Mouse (Mus musculus) yolk sac, embryonic 10.5 days (tissue): Measurements from ENCODE around the gene Tab1.

Experiments
- DNase-seq: peaks from one replicate; pipeline ENCODE4 v3.0.0-alpha.2; 2017; ENCODE audit warnings: low spot score

Gene Tab1

DNA sequence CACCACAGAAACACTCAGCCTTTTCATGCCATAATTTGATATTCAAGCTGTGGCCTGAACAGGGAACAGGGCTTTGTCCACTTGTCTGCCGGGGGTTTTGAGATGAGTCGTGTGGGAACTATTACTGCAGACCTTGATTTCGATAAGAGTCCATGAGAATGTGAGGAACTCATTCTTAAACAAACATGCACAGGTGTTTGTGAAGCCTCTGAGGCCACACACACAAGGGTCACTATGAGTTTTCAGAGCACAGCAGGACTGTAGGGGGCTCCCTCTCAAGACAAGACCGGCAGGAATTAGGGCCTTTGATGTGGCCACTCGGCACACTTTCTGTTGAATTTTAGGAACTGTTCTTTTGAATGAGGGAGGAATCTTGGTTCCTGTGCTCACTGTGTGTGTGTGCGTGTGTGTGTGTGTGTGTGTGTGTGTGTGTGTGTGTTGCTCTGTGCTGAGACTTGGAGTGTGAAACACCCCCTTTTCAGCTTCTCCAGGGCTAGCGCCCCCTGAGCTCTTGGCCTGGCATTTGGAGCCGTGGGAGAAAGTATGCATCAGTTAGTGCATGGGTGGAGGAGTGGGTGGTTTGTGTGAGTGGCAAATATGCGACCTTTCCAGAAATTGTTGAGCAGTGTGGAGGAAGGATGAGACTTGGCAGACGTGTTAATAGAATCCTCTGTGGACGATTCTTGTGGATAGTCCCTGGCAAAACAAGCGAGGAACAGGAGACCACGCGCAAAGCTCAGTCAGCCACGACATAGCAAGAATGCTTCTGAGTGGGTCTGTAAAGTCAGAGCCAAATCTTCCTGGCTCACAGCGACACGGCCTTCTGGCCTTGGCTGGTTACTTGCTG, 5.2 kb downstream of the Tab1 start:
- DNase-seq = no peak

DNA sequence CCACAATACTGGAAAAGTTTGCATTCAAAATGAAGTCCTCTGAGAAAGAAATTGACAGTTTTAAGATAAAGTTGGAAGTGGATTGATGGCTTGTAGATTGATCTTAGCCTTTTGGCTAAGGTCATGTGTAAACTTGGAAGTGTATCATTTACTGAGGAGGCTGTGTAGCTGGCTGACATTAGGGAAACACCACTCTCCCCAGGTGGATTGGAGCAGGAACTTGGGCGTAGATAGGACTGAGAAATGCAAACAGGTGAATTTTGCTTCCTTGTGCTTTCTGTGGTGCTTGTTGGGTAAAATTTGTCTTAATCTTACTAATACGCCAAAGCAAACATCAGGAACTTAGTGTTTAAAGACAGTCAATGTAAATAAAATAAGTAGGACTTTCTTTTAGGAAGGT, 7.4 kb downstream of the Tab1 start:
- DNase-seq = no peak

DNA sequence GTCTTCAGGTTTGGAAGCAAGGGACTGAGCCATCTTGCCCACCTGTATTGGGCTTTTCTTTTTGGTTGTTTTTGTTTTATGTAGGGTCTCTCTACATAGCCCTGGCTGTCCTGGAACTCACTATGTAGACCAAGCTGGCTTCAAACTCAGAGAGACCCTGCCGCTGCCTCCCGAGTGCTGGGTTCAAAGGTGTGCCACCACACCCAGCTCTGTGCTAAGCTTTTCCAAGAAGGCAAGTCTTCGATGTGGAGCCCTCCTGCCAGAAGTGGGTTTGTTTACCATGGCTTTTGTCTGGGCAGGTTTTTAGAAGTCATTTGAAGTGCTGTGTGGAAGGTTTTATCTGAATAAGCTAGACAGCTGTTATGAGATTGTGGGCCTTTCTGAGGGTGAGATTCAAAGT, 8.0 kb downstream of the Tab1 start:
- DNase-seq = no peak

DNA sequence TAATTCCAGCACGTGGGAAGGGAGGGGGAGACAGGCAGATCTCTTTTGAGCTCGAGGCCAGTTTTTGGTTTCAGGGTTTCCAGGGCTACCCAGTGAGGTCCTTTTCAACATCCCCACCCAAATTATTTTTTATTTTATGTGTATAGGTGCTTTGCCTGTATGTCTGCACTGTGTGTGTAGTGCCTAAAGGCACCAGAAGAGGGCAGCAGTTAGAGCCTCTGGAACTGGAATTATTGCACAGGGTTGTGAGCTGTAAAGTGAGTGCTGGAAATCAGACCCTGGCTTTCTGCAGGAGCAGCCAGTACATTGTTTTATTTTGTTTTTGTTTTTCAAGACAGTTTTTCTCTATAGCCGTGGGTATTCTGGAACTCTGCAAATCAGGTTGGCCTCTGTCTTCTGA, 9.2 kb downstream of the Tab1 start:
- DNase-seq = no peak

DNA sequence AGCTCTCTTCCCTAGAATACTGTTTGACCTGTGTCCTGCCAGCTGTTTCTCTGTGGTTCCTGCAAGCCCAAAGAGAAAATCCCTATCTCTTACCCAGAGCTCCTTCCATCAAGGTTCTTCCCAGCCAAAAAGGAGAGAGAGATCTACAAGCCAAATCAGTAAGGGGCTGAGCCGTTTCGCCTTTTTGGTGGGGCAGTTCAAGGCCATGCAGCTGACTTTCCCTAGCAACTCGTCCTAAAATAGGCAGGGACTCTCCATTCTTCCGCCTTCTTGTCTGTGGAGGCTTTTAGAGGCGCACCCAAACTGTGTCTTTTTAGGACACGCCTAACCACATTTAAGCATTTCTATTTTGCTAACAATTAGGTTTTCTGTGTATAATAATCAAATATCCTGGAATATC, 10.8 kb downstream of the Tab1 start:
- no peak for DNase-seq

DNA sequence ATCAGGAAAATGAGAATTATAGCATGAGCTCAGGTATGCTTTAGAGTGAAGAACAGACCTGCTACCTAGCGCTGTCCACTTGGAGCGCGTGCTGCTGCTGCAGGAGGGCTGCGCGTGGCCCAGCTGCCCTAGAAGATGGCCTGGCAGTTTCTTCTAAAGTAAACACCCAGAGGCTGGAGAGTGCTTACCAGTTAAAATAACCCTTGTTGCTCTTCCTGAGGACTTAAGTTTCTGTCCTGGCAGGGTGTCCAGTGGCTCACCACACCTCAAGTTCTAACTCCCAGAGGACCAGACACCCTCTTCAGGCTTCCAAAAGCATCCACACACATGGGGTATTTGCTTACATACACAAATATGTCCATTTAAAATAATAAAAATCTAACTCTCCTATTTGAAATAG, 12.5 kb downstream of the Tab1 start:
- no peak for DNase-seq

DNA sequence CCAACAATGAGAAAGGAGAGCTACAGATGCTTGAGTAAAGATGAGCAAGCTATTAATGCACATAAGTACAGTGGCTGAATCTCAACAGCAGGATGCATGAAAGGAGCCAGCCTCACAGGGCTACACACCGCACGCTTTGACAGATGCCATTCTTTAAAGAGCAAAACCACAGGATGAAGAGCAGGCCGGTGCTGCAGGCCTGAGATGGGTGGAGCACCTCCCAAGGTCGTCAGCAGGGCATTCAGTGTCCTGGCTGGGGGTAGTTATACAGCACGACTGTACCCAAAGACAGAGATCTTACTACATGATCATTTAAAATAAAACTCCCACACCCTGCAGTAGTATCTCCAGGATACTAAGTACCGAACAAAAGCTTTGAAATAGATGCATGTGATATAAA, 13.2 kb downstream of the Tab1 start:
- DNase-seq = no peak

DNA sequence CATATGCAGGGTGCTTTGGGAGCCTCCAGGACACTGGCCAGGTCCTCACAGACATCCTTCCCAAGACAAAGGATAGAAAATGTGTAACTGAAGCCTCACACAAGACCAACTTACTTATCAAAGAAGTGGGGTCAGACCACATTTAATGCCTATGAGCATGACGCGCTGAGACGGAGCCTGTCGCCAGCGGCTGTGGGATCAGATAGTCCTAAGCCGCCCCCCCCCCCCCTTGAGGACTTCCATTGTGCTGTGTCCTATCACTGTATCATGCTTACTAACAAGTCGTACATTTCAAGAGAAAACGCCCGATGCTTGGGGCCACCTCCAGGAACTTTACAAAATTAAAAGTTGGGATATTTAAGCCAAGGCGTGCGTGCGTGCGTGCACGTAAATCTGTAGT, 14.2 kb downstream of the Tab1 start:
- DNase-seq = no peak

DNA sequence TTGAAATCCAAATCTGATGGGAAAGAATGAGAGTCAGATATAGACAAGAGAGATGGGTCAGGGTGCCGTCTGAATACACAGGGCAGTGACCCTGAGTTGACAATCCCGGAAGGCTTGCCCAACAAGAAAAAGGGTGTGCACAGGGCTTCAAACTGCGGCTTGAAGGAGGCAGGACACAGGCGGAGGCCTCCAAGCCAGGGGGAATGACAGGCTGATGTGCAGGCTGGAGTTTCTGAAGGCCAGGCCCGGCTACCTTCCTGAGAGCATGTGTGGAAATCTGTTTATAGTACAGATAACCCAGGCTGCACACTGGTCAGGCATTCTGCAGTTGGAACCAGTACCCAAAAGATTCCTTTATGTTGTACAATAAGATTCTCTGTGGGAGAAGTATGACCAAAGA, 14.6 kb downstream of the Tab1 start:
- no peak for DNase-seq

DNA sequence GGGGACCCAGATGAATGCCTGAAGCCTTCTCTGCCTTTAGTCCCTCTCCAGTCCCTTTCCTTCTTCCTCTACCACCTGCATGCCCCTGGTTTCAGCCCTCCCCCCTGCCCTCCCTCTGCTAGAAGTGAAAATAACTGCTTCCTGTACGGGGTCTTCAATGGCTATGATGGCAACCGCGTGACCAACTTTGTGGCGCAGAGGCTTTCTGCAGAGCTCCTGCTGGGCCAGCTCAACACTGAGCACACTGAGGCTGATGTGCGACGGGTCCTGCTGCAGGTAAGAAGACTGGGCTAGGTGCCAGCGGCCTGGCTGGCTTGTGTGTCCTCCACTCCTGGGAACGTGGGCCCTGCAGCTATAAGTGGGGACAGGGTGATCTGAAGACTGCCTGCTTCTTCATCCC, 15.6 kb downstream of the Tab1 start:
- no peak for DNase-seq

DNA sequence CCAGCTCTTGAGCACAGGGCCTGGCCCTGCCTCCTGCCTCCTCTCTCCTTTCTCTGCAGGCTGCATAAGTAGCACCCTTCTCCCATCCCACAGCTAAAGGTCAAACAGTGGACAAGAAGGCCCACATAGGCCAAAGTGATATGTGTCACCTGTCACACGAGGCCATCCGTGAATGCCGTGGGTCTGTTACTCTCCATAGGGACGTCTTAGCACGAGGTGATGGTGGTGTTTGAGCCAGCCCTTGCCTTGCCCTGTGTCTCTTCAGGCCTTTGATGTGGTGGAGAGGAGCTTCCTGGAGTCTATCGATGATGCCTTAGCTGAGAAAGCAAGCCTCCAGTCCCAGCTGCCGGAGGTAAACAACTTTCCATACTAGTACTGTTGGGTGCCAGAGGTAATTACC, 16.6 kb downstream of the Tab1 start:
- DNase-seq = no peak

DNA sequence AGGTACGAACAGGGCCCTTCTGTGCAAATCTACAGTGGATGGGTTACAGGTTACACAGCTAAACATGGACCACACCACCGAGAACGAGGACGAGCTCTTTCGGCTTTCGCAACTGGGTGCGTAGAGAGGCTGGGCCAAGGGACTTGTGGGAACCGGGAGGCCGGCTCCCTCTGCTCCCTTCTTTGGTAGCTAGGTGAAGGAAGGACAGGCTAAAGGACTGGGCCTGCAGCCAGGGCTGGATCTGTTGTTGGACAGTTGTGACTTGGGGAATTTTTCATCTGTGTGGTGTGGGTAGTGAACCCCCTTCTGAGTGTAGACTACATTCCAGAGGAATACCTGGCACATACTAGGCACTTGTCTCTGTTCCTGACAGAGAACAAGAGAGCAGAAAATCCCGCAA, 19.7 kb downstream of the Tab1 start:
- no peak for DNase-seq

DNA sequence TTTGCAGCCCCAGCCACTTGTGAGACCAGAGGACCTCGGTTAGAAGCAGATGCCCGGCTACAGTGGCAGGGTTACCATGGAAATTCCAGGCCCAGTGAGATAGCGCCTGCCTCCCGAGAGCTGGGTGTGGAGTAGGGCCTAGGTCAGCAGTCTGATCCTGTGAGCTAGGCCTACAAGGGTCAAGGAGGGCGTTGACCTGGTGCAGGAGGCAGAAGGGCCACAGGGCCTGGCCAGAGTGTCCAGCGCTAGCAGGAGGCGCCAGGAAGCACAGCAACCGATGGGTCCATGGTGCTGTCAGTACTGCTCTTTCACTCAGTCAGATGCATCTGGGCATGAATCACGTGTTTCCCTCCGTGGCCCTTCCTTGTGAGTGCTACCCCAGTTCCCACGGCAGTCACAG, 20.8 kb downstream of the Tab1 start:
- peak; percentile 54 for DNase-seq

DNA sequence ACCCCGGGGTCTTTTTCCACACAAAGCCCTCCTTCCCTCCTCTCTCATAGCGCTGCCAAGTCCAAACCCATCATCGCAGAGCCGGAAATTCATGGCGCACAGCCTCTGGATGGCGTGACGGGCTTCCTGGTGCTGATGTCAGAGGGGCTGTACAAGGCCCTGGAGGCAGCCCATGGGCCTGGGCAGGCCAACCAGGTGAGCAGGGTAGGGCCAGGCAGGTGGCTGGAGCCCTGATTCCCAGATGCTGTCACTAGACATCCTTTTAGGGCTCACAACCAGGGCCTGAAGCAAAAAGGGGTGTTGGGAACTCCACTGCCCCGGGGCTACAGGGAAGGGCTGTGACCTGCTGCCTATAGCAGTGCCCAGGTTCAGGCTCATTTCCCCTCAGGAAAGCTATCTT, 22.8 kb downstream of the Tab1 start:
- no peak for DNase-seq

DNA sequence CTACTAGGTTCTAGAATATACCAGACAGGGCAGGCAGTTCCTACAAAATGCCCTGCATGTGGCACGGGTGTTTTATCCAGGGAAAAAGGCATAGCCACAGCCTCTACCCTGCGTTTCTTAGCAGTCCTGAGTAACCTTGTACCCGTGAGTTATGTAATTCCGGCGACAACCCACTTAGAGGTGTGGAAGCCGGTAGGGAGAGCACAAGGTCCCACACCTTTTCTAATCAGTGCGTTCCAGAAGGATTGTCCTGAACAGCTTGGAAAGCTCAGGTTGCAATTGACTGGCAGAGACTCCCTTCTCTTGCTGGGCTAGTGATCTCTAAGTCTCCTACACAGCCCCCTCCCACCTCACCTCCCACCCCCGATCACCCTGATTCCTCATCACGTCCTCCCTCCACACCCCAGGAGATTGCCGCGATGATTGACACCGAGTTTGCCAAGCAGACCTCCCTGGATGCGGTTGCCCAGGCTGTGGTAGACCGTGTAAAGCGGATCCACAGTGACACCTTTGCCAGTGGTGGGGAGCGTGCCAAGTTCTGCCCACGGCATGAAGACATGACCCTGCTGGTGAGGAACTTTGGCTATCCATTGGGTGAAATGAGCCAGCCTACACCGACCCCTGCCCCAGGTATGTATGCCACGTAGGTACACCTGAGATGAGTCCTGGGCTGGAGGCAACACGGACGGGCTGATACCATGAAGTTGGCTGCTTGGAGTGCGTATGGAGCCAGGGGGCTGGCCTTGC, 24.4 kb downstream of the Tab1 start:
- DNase-seq = no peak

DNA sequence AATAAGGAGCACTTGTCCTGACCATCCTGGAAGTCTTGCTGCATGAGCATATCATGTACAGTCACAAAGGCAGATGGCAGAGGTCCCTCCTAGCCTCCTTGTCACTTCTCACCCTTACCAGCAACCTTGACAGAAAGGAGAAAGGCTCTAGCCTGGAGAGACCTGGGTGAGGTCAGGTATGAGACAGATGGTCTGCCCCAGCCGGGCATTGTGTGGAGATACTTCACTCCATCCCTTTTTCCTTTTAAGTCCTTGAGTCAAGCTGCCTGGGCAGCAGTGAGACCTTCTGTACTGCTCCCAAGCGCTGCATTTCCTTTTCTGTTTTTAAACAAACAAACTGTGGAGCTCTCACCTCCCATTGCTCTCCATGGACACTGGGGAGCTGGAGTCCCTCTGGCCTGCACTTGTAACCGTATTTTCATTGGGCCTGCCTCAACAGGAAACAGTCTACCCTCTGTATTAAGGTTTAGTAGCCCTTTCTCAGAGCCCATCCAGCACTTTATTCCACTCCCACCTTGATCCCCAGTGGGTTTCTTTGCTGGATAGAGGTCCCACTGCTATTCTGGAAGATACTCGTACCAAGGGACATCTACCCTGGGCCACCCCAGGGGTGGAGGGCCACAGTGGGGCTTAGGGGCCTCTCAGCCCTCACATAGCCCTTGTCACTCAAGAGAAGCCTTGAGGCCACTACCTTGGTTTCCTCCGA, 25.2 kb downstream of the Tab1 start:
- no peak for DNase-seq

DNA sequence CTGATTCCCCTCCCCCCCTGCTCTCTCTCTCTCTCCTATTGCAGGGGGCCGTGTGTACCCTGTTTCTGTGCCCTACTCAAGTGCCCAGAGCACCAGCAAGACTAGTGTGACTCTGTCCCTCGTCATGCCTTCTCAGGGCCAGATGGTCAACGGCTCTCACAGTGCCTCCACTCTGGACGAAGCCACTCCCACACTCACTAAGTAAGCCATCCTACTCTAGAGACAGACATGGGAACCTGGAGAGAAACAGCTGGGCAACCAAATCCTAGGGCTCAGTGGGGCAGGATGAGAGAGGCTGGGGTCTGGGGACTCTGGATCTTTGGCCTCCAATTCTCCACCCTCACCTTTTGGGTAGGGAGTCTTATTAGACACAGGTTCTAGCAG, 25.8 kb downstream of the Tab1 start:
- DNase-seq = no peak

DNA sequence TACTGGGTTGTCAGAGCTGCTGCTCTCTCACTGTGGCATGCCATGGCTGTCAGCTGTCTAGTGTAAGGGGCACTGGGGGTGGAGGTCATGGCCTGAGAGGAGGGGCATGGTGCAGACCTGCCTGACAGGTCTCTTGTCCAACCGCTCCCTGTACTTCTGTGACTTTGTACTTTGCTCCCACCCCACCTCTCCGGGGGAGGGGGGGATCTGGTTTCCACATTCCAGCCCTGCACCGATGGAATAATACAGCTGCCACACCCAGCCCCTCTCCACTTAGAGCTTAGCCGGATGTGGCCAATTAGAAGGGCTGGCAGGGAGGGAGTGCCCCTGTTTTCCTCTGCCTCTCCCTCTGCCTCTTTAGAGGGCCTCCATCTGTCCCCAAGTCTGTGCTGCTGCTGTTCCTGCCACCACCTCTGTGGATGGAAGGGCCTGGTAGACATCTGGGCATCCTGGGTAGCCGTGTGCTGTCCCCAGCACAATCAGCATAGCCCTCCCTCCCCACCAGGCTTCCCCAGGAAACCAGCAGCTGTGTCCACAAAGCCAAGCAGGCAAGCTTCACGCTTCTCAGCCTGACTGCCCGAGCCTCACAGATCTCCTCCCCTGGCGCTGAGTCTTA, 26.5 kb downstream of the Tab1 start:
- DNase-seq = peak; percentile 89

DNA sequence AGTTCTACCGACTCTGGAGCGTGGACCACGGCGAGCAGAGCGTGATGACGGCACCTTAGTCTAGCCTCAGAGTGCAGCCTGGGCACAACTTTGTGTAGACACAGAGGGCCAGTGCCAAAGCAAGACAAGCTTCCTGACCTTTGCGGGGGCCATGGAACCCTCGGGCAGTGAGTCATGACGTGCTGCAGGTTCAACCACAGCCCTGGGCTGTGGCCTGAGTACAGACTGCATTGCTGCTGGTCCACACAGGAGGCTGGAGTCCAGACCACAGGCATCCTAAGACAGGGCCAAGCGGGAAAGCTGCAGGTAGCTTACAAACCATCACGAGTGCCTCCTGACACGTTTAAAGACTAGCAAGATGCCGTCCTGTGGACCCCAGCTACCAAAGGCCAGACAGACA, 27.3 kb downstream of the Tab1 start:
- no peak for DNase-seq

DNA sequence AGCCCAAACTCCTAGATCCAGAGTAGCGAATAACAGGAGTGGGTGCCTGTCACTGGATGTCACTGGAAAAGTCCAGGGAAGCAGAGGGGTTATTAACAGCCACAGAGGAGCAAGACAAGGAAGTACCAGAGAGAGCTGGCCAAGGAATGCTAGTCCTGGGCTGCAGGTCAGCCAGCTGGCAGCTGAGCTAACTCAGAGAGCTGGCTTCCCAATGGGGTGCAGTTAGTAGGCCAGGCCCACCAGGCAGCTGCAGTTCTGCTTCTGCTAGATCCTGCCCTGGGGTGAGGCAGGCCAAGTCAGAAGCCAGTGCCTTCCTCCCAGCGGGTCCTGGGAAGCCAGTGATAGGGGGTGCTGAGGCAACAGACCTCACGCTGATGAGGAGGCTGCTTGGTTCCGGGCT, 27.8 kb downstream of the Tab1 start:
- DNase-seq = no peak

DNA sequence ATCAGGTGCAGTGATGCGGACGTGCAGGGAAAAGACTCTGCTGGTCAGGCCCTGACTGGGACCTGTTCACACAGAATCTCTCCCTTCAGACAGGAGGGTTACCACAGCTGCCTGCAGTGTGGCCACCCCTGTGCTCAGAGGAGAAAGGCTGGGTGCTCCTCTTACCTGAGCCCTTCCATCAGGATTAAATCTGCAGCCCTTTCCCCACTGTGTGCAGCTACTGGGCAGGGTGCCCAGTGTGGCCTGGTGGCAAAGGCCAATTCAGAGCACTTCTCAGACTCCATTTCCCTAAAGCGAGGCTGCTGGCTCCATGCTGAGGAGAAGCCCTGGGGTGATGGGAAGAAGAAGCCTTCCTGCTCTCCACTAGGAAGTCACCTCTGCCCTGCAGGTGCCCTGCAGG, 28.3 kb downstream of the Tab1 start:
- no peak for DNase-seq

DNA sequence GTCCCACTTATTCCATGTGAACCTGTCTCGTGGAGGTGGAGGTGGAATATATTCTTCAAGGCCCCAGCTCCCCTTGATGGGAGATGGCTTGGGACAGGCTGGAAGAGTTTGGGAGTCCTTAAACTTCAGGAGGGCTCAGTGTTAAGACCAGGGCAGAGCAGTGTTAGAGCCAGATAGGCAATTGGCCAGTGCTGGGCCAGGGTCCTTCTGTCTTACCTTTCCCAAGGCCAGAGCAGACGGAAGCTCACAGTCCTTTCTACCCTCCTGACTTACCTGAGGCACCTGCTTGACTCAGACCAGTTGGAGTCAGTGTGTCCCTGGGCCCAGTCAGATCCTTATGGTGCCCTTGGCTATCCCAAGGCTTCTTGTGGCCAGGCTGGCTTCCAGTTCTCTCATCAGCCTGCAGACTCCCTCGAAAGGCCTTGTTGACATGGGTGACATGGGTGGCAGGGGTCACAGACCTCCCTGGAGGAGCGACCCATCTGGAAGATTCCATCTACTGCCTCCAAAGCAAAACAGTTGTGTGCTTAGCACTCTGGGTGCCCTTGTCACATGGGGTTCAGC, 29.6 kb downstream of the Tab1 start:
- no peak for DNase-seq
